Mouse (Mus musculus) adrenal gland, postnatal 25 days (tissue): Measurements from ENCODE around the gene Slc8b1. TPM values are rescaled to one million over a fixed set of nuclear protein-coding genes. Genes with fewer than 3 reads are reported as not detected.

ENCODE experiments used
- DNase-seq: peaks from one replicate; pipeline ENCODE4 v3.0.0; 2021; ENCODE audit warnings: mixed read lengths
- total RNA-seq: library from RNA; stranded (reverse); gene quantifications from 2 replicates; pipeline ENCODE4 v1.2.3, GENCODE M21; 2021

Gene Slc8b1
- total RNA-seq, 1 experiment from 2014 or later: 55.3 TPM

DNA sequence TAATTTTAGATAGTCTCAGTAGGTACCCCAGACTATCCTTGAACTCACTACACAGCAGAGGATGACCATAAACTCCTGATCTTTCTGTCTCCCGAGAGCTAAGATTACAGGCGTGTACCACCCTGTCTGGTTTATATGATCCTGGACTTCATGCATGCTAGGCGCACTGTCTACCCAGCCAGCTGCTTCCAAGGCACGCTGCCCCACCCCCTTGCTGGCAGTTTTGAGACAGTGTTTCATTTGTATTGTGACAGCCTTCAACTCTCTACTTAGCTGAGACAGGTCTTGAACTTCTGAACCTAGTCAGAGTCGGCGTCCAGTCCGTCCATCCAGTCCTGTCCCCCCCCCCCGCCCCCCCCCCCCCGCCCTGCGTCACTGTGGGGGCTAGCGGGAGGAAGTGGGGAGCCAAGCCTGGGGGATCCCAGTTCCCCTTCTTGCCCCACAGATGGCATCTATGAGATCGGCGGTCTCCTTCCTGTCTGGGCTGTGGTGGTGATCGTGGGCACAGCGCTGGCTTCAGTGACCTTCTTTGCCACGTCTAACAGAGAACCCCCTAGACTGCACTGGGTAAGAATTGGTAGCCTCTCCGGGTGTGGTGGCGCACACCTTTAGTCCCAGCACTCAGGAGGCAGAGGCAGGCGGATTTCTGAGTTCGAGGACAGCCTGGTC lies 16.5 kb downstream of the Slc8b1 start:
- DNase-seq: no peak

DNA sequence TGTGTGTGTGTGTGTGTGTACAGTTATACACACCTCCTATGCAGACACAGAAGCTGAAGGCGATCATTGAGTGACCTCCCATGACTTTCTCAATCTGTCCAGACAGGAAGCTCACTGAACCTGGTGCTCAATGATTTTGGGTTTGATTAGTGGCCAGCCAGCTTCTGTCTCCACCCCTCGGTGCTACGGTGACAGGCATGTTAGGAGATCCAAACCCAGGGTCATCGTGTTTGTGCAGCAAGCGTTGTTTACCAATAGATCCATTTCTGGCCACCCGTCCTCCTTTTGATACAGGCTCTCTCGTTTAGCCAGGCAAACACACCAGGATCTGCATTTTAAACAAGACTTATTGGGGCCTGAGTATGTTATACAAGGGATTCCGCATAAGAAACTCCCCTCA lies 20.7 kb downstream of the Slc8b1 start:
- no peak for DNase-seq

DNA sequence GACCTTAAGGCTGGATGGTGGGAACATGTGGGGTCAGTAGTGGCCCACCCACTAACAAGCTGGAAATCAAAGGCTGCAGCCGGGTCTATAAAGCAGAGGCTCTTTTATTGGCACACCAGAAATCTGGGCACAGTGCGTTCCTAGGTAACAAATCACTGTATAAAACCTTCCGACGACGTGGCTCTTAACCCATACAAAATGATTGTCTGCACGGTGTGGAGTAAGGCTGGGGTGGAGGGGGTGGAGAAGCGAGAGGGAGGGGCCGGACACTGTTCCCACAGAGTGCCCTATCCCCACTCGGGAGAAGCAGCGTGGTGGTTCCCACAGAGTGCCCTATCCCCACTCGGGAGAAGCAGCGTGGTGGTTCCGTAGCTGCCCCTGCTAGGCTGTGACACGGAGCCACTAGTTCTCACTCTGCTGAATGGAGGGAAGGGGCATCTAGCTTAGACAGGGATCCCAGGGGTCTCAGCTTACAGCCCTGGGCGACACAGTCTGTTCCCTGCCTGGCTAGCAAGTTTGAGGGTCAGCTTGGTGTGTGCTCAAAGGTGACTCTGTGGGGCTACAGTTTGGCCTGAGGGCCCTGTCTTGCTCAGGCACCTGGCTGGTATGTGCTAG lies 23.2 kb downstream of the Slc8b1 start:
- DNase-seq: no peak

DNA sequence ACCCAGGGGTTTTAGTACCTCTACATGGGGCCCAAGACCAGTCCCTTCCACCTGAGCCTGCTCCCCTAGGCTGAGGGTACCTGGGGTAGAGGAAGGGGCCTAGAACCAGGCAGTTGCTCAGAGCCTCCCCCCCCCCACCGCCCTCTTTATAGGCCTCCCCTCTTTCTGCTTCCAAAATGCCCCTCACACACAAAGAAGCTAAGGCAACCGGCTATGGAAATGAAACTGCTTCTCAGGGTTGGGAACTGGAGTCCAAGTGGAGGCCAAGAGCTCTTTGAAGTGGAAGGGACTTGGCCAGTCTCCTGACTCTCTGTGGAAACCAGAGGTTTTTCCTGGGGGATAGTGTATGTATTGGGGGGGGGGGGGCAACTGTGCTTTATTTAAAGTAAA lies 23.7 kb downstream of the Slc8b1 start:
- no peak for DNase-seq

DNA sequence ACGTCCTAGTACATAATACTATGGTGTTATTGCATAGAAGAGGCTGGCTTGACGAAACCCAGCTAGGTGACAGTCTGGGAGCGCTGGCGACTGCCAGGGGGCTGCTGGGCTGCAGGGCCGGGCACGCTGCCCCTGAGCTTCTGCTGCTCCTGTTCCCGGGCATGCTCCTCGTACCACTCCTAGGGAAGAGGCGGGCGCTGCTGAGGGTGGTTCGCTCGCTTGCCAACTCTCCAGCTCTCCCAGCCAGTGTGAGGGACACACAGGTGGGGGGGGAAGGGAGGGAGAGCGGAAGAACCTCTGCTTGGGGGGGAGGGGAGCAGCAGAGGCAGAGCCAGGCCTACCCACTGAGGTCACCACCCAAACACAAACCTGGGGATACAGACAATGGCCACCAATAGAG lies 25.1 kb downstream of the Slc8b1 start:
- DNase-seq: no peak

DNA sequence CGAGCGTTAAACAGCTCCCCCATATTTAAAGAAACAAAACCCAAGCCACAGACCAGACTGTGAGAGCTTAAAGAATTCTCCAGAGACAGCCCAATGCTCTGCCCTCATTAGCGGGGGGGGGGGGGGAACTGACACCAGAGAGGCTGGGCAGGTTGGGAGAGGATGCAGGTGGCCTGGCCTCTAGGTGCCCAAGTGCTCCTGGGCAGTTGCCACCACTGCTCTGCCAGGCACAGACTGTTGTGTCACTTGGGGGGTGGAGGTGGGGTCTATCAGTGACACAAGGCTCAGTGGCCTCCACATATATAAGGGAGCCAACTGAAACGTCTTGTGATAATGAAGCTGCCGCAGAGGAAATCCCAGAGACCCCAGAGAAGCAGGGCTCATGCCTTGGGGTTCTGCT lies 25.7 kb downstream of the Slc8b1 start:
- DNase-seq: no peak

DNA sequence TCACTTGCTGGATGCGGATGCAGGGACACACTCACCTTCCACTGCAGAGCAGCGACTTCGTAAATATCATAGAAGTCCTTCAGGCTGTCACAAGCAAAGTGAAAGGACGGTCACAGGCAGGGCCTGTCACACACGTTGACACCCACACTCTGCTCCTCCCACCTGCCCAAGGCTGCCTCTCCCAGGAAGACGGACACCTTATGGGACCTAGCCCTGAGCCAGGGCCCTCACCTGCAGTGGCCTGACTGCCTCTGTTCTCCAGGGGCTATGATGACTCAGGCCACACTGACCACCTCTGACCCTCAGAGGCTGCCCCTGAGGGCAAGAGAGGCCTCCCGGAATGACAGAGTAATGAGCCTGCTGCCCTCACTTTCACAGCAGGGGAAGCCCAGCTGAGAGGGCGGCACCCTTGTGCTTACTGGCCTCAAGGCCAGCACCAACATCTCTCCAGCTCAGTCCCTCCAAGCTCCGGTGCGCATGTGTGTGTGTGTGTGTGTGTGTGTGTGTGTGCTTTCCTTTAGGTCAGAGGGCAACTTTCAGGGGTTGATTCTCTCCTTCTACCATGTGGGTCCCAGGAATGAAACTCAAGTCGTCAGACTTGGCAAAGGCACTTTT lies 37.4 kb downstream of the Slc8b1 start:
- no peak for DNase-seq

DNA sequence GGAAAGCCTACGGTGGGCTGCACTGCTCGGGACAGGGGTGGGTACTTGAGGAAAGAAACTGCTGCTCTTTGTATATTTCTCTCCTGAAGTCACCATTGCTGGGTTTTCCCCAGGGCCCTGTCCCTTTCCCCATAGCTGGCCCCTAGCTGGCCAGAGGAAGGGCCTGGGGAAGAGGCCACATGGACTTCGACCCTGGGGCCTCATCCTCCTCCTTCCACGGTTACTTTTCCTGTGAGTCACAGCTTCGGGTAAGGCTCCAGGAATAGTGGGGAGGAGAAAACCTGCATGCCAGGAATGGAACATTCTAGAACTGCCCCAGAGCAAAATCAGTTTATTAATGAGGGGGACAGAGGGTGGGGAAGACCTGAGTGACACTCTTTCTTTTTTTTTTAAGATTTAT lies 39.2 kb downstream of the Slc8b1 start:
- DNase-seq: no peak

DNA sequence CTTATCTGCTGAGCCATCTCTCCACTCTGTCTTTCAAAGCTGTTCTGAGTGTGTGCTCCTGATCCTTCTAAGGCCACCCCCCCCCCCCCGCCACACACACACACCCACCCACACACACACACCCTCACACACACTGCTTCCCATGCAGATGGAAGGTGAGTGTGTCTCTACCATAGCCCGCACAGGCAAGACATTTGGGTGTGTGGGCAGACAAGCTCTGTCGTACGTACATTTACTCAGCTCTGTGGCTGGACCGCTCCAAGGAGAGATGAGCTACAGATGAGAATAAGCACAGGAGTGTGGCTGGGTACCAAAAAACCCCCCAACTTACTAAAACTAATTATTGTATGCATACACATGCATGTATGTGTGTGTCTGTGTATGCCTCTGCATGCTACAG lies 39.7 kb downstream of the Slc8b1 start:
- no peak for DNase-seq

DNA sequence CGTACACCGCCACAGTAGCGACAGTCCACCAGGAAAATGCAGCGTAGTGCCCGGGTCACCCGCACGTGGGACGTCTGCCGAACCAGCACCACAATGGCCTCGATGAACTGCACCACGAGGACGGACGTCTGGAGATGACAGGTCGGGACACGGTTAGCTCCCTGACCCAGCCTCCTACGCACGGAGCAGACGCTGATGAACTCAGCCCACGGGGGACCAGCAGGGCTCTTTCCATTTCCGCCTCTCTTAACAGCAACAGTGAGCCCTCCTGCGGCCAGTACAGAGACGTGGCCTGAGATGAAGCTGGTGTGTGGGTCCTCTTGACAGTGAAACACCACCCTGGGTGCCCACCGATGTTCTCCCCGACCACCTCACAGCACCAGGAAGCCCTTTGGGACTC lies 44.9 kb downstream of the Slc8b1 start:
- DNase-seq: no peak

DNA sequence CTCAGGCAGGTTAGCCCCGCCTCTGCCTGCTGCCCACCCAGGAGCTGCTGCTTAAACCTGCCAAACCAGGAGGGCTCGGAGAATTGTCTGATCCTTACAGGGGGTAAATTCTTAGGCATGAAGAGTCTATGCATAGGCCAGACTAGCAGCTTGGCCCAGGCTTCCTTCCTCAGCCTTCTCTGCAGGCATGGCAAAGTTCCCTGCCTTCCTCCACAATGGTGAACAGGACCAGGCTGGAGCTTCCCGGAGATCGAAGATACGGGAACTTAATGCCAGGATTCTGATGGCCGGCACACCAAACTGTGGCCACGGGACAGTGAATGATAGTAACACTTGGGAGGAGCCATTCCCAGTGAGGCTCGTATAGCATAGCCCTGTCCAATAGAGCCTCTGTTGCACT lies 47.1 kb downstream of the Slc8b1 start:
- no peak for DNase-seq

DNA sequence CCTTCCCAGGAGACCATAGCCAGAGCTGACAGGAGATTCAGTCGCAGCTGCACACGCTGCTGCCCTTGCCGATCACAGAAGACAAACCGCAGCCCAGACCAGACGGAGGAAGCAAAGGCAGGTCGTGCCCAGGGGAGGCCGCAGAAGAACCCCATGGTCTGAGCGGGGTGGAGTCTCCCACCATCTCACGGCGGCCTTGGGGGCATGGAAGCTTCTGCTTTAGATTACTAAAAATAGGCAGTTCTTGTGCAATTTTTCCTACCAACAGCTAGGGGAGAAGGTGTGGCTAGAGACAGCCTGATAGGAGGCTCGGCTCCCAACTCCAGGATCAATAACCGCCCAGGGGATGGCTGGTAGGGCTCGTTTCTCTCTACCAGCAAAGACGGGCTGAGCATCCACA lies 47.8 kb downstream of the Slc8b1 start:
- DNase-seq: no peak

DNA sequence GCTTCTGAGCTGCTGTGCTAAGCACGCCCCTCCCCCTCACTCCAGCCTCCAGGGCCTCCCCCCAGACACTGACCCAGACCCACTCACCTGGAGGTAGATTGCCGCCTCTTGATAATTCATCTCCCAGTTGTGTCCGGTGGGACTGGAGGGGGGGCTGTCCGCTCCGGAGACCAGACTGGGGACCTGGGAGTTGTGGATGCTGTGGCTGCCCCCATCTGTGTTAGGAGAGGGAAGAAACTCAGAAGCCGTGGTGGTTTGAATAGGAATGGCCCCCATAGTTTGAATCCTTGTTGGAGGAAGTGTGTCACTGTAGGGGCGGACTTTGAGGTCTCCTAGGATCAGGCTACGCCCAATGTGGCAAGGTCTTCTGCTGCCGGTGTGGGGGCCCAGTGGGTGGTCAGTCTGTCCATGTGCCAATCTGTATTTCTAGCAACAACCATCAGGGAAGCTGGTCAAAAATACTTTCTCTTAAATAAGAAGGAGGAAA lies 49.2 kb downstream of the Slc8b1 start:
- no peak for DNase-seq

DNA sequence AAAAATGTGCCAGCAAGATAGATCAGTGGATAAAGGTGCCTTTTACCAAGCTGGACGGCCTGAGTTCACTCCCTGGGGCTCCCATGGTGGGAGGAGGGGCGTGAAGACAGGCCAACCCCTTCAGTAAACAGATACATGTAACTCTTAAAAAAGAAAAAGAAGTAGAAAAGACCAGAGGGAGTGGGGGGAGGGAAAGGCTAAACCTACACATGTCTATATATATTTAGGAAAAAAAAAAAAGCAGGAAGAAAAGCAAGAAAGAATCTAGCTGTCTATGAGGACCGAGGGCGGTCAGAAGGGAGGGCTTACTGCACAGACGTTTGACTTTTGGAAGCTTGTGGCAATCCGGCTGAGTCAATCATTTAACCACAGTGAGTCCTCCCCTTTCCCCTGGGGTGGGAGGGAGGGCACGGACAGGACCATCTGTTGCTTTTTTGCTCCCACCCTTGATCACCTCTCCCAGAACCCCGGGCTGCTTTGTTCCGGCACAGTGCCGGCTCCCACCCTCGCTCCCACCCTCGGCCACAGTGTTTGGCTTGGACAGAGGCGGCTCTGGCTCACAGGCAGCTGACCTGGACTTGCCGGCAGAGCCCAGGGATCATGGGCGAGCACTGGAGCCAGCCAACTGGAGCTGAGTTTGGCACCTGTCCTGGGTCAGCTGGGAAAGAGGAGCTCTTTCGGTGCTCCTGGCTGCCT lies 49.8 kb downstream of the Slc8b1 start:
- peak; percentile 67 for DNase-seq

DNA sequence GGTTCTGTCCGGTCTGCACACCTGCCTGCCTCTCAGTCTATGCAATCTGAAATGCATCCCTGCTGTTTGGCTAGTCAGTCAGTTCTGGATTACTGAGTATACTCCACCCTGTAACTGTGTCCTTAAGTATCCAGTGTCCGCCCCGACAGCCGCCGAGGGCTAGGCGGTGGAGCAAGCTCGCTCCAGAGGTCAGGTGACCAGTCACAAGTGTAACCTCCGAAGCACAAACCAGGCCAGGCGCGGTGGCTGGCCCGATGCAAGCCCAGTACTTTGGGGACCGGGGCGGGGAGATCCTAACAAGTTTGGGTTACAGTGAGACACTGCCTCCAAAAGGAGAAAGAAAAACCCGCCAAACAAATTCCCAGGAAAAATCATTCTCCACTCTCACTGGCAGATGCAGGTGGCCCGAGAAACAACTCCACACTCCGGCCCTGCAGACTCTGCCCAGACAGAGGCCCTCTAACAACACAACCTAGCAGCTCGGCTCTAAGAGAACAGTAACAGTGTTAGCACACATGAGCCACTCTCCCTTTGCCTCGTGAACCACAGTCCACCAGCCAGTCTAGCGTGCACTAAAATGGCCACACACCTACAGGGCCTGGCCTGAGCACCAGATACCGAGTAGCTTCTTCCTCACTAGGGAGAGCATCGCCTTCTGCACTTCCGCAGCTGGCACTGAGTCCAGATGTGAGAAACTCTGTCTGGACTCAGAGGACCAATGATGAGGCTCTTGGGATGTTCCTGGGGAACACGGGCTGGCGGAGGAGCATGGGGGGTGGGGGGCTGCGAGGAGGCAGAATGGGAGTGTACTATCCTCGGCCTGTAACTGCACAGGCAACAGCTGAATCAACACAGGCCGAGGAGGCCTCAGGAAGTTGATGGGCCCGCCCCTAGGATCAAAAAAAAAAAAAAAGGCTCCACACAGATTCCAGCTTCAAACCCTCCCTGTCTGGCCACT lies 52.3 kb downstream of the Slc8b1 start:
- DNase-seq: peak; percentile 60

DNA sequence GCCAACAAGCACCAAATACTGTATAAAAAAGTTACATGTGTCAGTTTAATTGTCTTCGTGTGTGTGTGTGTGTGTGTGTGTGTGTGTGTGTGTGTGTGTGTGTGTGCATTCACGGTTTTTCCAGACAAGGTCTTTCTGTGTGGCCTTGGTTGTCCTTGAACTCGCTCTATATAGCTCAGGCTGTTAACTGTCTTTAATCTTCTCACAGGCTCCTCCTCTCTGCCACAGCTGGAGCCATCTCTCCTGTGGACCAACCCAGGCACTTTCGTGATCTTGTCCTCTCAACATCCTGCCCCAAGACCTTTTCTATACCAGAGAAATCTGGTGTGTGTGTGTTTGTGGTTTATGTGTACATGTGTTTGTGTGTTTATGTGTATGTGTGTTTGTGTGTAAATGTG lies 52.9 kb downstream of the Slc8b1 start:
- no peak for DNase-seq

DNA sequence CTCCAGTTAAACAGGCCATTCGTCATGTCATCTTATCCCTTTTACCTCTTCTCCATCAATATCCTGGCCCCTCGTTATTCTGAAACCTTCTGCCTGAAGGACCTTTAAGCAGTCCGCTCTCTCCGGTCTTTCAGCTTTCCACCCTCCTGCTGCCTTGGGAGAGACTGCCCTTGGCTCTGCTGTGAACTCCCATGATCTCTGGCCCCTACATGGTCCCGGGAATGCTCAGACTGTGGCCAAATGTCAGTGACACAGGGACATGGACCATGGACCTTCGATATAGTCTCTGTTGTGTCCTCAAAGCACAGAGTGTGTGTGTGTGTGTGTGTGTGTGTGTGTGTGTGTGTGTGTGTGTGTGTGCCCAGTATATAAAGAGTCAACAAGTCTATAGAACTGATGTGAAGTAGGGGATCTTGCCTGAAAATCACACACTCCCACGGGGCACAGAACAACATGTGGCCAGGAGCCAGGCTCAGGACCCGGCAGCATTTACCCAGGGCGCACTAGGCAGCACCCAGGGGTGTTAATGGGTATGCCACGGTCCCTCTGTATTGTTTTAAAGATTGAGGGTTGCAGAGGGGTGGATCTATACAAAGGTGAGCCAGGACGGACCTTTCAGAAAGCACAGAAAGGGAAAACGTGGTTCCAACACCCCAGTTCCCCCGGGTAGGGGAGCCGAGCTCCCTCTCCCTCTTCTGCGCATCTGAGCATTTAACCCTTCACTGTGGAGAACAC lies 54.4 kb downstream of the Slc8b1 start:
- no peak for DNase-seq

DNA sequence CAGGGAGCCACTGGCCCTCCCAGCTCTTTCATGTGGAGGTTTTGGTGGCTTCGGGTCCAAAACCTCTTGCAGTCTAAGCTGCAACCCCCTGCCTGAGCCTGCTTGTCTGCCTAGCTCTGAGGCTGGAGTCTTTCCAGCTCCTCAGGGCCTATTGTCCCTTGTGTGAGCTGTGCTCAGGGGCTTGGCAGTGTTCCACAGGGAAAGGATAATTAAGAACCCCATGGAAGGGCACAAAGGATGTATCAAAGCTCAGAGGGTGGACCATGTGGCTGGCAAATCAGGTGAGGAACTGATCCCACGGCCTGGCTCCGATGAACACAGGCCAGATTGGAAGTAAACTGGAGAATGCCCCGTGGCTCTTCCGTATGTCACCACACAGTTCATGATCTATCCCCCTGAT lies 55.1 kb downstream of the Slc8b1 start:
- no peak for DNase-seq

DNA sequence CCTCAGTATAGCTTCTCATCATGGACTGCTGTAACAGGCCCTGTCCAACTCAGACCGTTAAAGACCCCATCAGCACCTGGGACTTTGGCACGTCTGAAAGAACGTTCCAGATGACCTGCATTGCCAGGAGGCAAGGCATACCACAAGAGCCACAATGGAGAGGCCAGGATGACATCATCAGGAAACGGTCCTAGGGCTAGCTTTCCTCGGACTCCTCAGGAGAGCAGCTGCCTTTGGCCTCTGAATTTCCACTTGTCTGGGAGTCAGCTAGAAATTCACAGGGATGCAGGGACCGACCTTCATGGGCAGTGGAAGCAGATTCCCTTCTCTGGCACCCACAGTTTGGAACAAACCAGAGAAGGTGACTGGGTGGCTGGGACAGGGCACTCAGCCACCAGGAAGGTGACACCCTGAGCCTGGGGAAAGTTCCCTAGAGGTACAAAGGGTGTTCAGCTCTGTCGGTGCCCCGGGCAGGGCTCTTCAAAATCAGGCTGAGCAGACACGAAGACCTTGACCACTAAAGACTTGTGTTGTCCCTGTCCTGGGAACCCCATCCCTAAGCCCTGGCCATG lies 55.8 kb downstream of the Slc8b1 start:
- DNase-seq: no peak

DNA sequence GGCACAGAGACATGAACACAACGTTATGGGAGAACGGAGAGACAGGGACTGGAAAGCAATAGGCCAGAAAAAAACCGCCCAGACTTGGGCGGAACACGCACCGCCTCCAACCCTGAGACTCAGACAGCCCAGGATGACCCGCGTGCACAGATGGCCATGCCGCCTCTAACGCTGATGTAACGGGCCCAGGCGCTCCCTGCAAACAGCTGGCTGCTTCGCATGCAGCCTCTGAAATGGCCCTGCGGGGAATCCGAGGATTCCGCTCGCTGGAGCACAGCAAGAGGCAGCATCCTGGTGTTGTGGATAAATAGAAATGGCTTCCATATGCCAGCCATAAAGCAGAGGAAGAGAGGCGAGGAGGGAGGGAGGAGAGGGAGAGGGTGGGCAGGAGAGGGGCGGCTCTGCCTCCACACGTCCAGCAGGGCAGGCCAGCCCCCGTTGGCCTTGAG lies 56.3 kb downstream of the Slc8b1 start:
- peak; percentile 71 for DNase-seq

DNA sequence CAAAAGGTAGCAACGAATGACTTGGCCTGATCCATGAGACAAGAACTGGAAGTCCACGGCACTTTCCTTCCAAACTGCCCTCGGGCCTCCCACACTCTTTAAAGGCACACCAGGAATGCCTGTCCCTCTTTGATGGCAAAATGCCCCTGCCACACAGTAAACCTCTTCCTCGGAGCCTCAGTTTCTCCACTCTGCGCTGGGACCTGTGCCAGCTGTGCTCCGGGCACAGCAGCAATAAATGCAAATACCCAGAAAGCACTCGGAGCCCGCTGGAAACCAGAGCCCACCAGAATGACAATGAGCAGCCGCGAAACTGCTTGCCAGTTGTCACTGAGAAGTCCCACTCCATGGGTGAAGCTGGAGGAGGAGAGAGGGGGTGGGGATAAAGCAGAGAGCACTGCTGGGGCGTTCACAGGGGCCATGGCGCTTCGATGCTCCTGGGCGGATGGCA lies 56.8 kb downstream of the Slc8b1 start:
- no peak for DNase-seq
